Comparison of ENCODE assay signal across 24 mouse cellular contexts in genomic region chrX:97327891-97328290, GRCm38 (mm10). TPM values are rescaled to one million over a fixed set of nuclear protein-coding genes. Genes with fewer than 3 reads are reported as not detected.
A peak's percentile ranks its signal among the peaks of the same experiment; 100 is the strongest.
DNase-seq lines count a peak whose midpoint lies in the region; ATAC-seq lines count a peak whose summit lies in the region.
"Had no signal": no experiment of that assay in that cellular context is flagged by ENCODE, and none has a peak within 500 bp of the region (broad histone marks: within the 10 kb centered on the region; RNA-seq: fewer than 3 reads in every experiment).

No protein-coding gene starts in this region.

- H3K36me3 ChIP-seq in embryonic facial prominence, embryonic 11.5 days (replicated peaks; ENCODE audit: control insufficient read depth, insufficient read depth, low read depth, low read length) = no peaks in the 10 kb centered on the region
- H3K36me3 ChIP-seq: embryonic facial prominence, embryonic 15.5 days; forebrain, embryonic 15.5 days; G1E; heart, embryonic 12.5 days; hindbrain, embryonic 10.5 days; intestine, embryonic 15.5 days had no signal

- H3K4me2 ChIP-seq in embryonic facial prominence, embryonic 11.5 days (ENCODE audit: low read depth, low read length) = no peak overlapping the region
- H3K4me2 ChIP-seq: embryonic facial prominence, embryonic 15.5 days; forebrain, embryonic 15.5 days; heart, embryonic 12.5 days; hindbrain, embryonic 14.5 days; intestine, embryonic 15.5 days had no signal

- no peak overlapping the region for H3K9ac ChIP-seq in embryonic facial prominence, embryonic 11.5 days (replicated peaks; ENCODE audit: low read length)
- H3K9ac ChIP-seq: embryonic facial prominence, embryonic 15.5 days; forebrain, embryonic 15.5 days; heart, embryonic 12.5 days; hindbrain, embryonic 14.5 days; intestine, embryonic 15.5 days had no signal

- no peak for ATAC-seq in embryonic facial prominence, embryonic 11.5 days (replicated peaks; ENCODE audit: insufficient number of reproducible peaks, low FRiP score, low TSS enrichment, low read depth)
- ATAC-seq: activated CD4-positive, CD25-positive, alpha-beta regulatory T cell, adult 4 months; CD4-positive, CD25-positive, alpha-beta regulatory T cell, adult 4 months; forebrain, embryonic 15.5 days; intestine, embryonic 15.5 days; Patski had no signal

- no peaks in the 10 kb centered on the region for H3K4me1 ChIP-seq in embryonic facial prominence, embryonic 11.5 days (ENCODE audit: control insufficient read depth, insufficient read depth, low read length)
- H3K4me1 ChIP-seq: embryonic facial prominence, embryonic 15.5 days; forebrain, embryonic 15.5 days; heart, embryonic 12.5 days; hindbrain, embryonic 10.5 days; intestine, embryonic 15.5 days had no signal

- peak; percentile 4 for DNase-seq in embryo, embryonic 10 days (ENCODE audit: low spot score)
- DNase-seq in embryo, embryonic 10.5 days (ENCODE audit: low spot score) = no peak
- peak; percentile 14 for DNase-seq in 3134 (ENCODE audit: extremely low read depth, insufficient read length, low spot score)
- DNase-seq in Muller cell, postnatal 12 days (ENCODE audit: inconsistent ontology term) = peak; percentile 9
- peak; percentile 7 for DNase-seq in embryonic facial prominence, embryonic 11.5 days (ENCODE audit: low spot score)
- no peak for DNase-seq in frontal cortex, adult 2 months (ENCODE audit: extremely low spot score in 1 of 2, low spot score in 1 of 2)
- no peak for DNase-seq in right cerebral cortex, postnatal 10 days (ENCODE audit: low spot score in 2 of 2)
- DNase-seq in frontal cortex, postnatal 25 days (ENCODE audit: low spot score in 2 of 2) = no peak
- DNase-seq: adrenal gland, adult 2 months; adrenal gland, postnatal 25 days; cerebellum, adult 2 months; cerebellum, postnatal 10 days; kidney, adult 18-20 months had no signal

- H3K9me3 ChIP-seq in embryonic facial prominence, embryonic 11.5 days (replicated peaks; ENCODE audit: control insufficient read depth, low read length) = no peaks in the 10 kb centered on the region
- H3K9me3 ChIP-seq: embryonic facial prominence, embryonic 15.5 days; forebrain, embryonic 15.5 days; G1E; heart, embryonic 12.5 days; hindbrain, embryonic 10.5 days; intestine, embryonic 15.5 days had no signal

- no peak overlapping the region for H3K4me3 ChIP-seq in embryonic facial prominence, embryonic 11.5 days (ENCODE audit: low read depth, low read length)
- H3K4me3 ChIP-seq: embryonic facial prominence, embryonic 15.5 days; erythroblast, embryonic 14.5 days; forebrain, embryonic 15.5 days; heart, embryonic 12.5 days; hindbrain, embryonic 10.5 days; intestine, embryonic 15.5 days had no signal

- no peak overlapping the region for H3K27ac ChIP-seq in embryonic facial prominence, embryonic 11.5 days (replicated peaks; ENCODE audit: low read depth, low read length)
- H3K27ac ChIP-seq: embryonic facial prominence, embryonic 15.5 days; forebrain, embryonic 15.5 days; hindbrain, embryonic 10.5 days; hindbrain, embryonic 14.5 days; intestine, embryonic 15.5 days had no signal

- no peaks in the 10 kb centered on the region for H3K27me3 ChIP-seq in embryonic facial prominence, embryonic 11.5 days (ENCODE audit: control insufficient read depth, insufficient read depth, low read length)
- H3K27me3 ChIP-seq: embryonic facial prominence, embryonic 15.5 days; forebrain, embryonic 15.5 days; heart, embryonic 12.5 days; intestine, embryonic 15.5 days had no signal

RNA-seq across cellular contexts. Expression of gene Eda2r, which starts 49.1 kb away (rescaled TPM):
- 0.68 and 1.00 TPM in 2 replicates for polyA plus RNA-seq in embryonic facial prominence, embryonic 11.5 days (2014; fragmentation: Nextera tagmentation; extraction: Ambion mirVana)
- polyA plus RNA-seq in frontal cortex, adult 2 months (2012; rRNA removed) = 0.08 and 0.12 TPM in 2 replicates
- polyA plus RNA-seq: activated CD4-positive, CD25-positive, alpha-beta regulatory T cell, adult 4 months; CD4-positive, CD25-positive, alpha-beta regulatory T cell, adult 4 months; erythroblast, embryonic 14.5 days had no signal

Comparison
In these comparisons a context has a peak if more than half of its experiments do, and no peak if none do; other contexts are left out.
1. DNase-seq: peak in embryo, embryonic 10 days (single experiment), 3134 (single experiment), Muller cell, postnatal 12 days (single experiment) and embryonic facial prominence, embryonic 11.5 days (single experiment); none in embryo, embryonic 10.5 days (single experiment), frontal cortex, adult 2 months (0 of 2), right cerebral cortex, postnatal 10 days (0 of 2) and frontal cortex, postnatal 25 days (0 of 2).